Mouse (Mus musculus) ES-Bruce4 (cell line): ENCODE data around the gene Fam124a. TPM values are rescaled to one million over a fixed set of nuclear protein-coding genes. Genes with fewer than 3 reads are reported as not detected.

Source experiments
- H3K27ac ChIP-seq: 2 replicates; pipeline ENCODE4 v1.5.1; 2012; ENCODE audit warnings: low read length, inconsistent platforms; ENCODE audit not compliant: insufficient read depth
- H3K27me3 ChIP-seq: 2 replicates; pipeline ENCODE4 v1.6.1; 2012; ENCODE audit warnings: mild to moderate bottlenecking, low read length, inconsistent platforms; ENCODE audit not compliant: control insufficient read depth, poor library complexity, insufficient read depth, severe bottlenecking
- H3K36me3 ChIP-seq: 2 replicates; pipeline ENCODE4 v1.6.1; 2012; ENCODE audit warnings: inconsistent platforms, mild to moderate bottlenecking, low read length, moderate library complexity; ENCODE audit not compliant: control insufficient read depth, poor library complexity, insufficient read depth, severe bottlenecking
- H3K4me1 ChIP-seq: one replicate; pipeline ENCODE4 v1.8.1; 2011; ENCODE audit warnings: low read length; ENCODE audit not compliant: control insufficient read depth, insufficient read depth
- H3K4me3 ChIP-seq: 2 replicates; pipeline ENCODE4 v1.5.1; 2011; ENCODE audit warnings: low read depth, mild to moderate bottlenecking, low read length
- H3K9ac ChIP-seq: 2 replicates; pipeline ENCODE4 v1.6.1; 2012; ENCODE audit warnings: low read depth, mild to moderate bottlenecking, inconsistent platforms; ENCODE audit not compliant: poor library complexity, severe bottlenecking
- H3K9me3 ChIP-seq: replicated peaks from 2 replicates; pipeline ENCODE4 v1.6.1; 2012; ENCODE audit warnings: mild to moderate bottlenecking, low read length, inconsistent platforms; ENCODE audit not compliant: control insufficient read depth, poor library complexity, insufficient read depth, severe bottlenecking
- CTCF ChIP-seq: IDR thresholded peaks from one replicate; pipeline ENCODE4 v1.8.1; 2011; ENCODE audit warnings: low read depth, low read length
- EP300 ChIP-seq: IDR thresholded peaks from 2 replicates; pipeline ENCODE4 v1.6.1; 2011; ENCODE audit warnings: low read depth, low read length; ENCODE audit not compliant: insufficient read depth
- POLR2A ChIP-seq: IDR thresholded peaks from one replicate; pipeline ENCODE4 v1.8.1; 2011; ENCODE audit warnings: low read length; ENCODE audit not compliant: insufficient read depth
- polyA plus RNA-seq: library from polyadenylated mRNA; stranded (reverse); fragments of >200 nt; gene quantifications from 2 replicates; pipeline ENCODE4 v1.2.4, GENCODE M21; 2011; ENCODE audit warnings: low read depth; ENCODE audit not compliant: missing spikeins, insufficient read depth, insufficient read length

Gene Fam124a
- polyA plus RNA-seq, 1 experiment = 1.5 TPM

GRCm38 (mm10) chr14:62552771-62553170 lies 2.8 kb upstream of the Fam124a start:
- Histone ChIP-seq H3K36me3 (no peaks in the 10 kb centered on the region), H3K9ac (no peak overlapping the region), H3K9me3 (no peaks in the 10 kb centered on the region), H3K27me3 (peaks cover 3% of the 10 kb centered on the region), H3K4me1 (no peaks in the 10 kb centered on the region), H3K27ac (no peak overlapping the region), H3K4me3 (no peak overlapping the region)
- TF ChIP-seq POLR2A = no peak
- TF ChIP-seq EP300 = no peak
- no peak for TF ChIP-seq CTCF

GRCm38 (mm10) chr14:62553786-62554185 lies 1.8 kb upstream of the Fam124a start:
- Histone ChIP-seq H3K9me3 (no peaks in the 10 kb centered on the region), H3K36me3 (no peaks in the 10 kb centered on the region), H3K4me3 (no peak overlapping the region), H3K27ac (no peak overlapping the region), H3K4me1 (no peaks in the 10 kb centered on the region), H3K9ac (no peak overlapping the region), H3K27me3 (peaks cover 3% of the 10 kb centered on the region)
- TF ChIP-seq POLR2A (no peak), CTCF (no peak), EP300 (no peak)

GRCm38 (mm10) chr14:62555840-62556810 lies 588 bp downstream of the Fam124a start:
- no peak for TF ChIP-seq POLR2A
- no peak for TF ChIP-seq CTCF
- no peak for TF ChIP-seq EP300
- Histone ChIP-seq H3K36me3 (no peaks in the 10 kb centered on the region), H3K4me1 (no peaks in the 10 kb centered on the region), H3K9ac (peak overlapping the region; percentile 68), H3K4me3 (peak overlapping the region; percentile 71), H3K27ac (no peak overlapping the region), H3K27me3 (peaks cover 3% of the 10 kb centered on the region), H3K9me3 (no peaks in the 10 kb centered on the region)

GRCm38 (mm10) chr14:62557111-62557510 lies 1.6 kb downstream of the Fam124a start:
- no peaks in the 10 kb centered on the region for H3K36me3 ChIP-seq
- H3K9me3 ChIP-seq = no peaks in the 10 kb centered on the region

GRCm38 (mm10) chr14:62561875-62562748 lies 6.6 kb downstream of the Fam124a start:
- no peak overlapping the region for H3K27ac ChIP-seq
- no peak overlapping the region for H3K4me3 ChIP-seq
- H3K36me3 ChIP-seq = no peaks in the 10 kb centered on the region
- no peak overlapping the region for H3K9ac ChIP-seq
- no peaks in the 10 kb centered on the region for H3K9me3 ChIP-seq
- TF ChIP-seq CTCF (no peak), POLR2A (no peak), EP300 (no peak)
- no peaks in the 10 kb centered on the region for H3K4me1 ChIP-seq
- H3K27me3 ChIP-seq = no peaks in the 10 kb centered on the region

More at GRCm38 (mm10) chr14:62557111-62557510, 1.6 kb downstream of the Fam124a start:
- Histone ChIP-seq H3K4me1 (no peaks in the 10 kb centered on the region), H3K27ac (no peak overlapping the region), H3K9ac (no peak overlapping the region), H3K27me3 (peaks cover 3% of the 10 kb centered on the region), H3K4me3 (no peak overlapping the region)
- TF ChIP-seq POLR2A = no peak
- no peak for TF ChIP-seq EP300
- no peak for TF ChIP-seq CTCF
